Mouse (Mus musculus): ENCODE results near the gene Sik1. TPM values are rescaled to one million over a fixed set of nuclear protein-coding genes. Genes with fewer than 3 reads are reported as not detected.

Gene Sik1
- total and polyA plus RNA-seq, 3 experiments: 17.1 to 56.9 (median 36.7) TPM

GRCm38 (mm10) chr17:31870446-31870845, 14.8 kb upstream of the Sik1 start:
- Histone ChIP-seq H3K27ac (ENCODE audit: insufficient read depth, low read depth) (peak overlapping the region; percentile 35; the same call in 1 of the 2 replicates), H3K4me2 (ENCODE audit: insufficient read depth, low read depth, poor library complexity, severe bottlenecking) (peak overlapping the region; percentile 89), H3K4me3 (replicated peaks in 1 of 3; ENCODE audit: low read depth in 2 of 3, low read length in 2 of 3, poor library complexity in 1 of 3) (peak overlapping the region; percentile 37 to 67 (median 55)), H3K79me2 (replicated peaks; ENCODE audit: control insufficient read depth, extremely low read depth, insufficient read depth, poor library complexity, severe bottlenecking) (no peaks in the 10 kb centered on the region), H3K9me3 (replicated peaks; ENCODE audit: low read length) (no peaks in the 10 kb centered on the region), H3K36me3 (replicated peaks in 1 of 2; ENCODE audit: control insufficient read depth in 1 of 2, insufficient read depth in 1 of 2, low read length in 1 of 2) (peaks cover 0 to 3% of the 10 kb centered on the region in 2 experiments), H3K4me1 (ENCODE audit: control insufficient read depth in 1 of 2, insufficient read depth in 2 of 2) (peaks cover 49 to 53% of the 10 kb centered on the region in 2 experiments), H3K27me3 (replicated peaks) (no peaks in the 10 kb centered on the region), H3K9ac (ENCODE audit: insufficient read depth, low read depth) (peak overlapping the region; percentile 41; the same call in 1 of the 2 replicates)
- dilution Hi-C loops (cut with MboI; ENCODE audit: extremely low pct_ligation_motif_present, extremely low pct_unique_long_range_greater_than_20kb, low sequenced_read_pairs): no loop called here
- TF ChIP-seq MAFK (IDR thresholded peaks at IDR 0.05; ENCODE audit: insufficient replicate concordance, low read length) (no peak), ZC3H11A (IDR thresholded peaks at IDR 0.05; ENCODE audit: low read depth, low read length) (no peak), ELF1 (IDR thresholded peaks at IDR 0.05; ENCODE audit: low read depth, low read length) (no peak), CHD1 (IDR thresholded peaks at IDR 0.05; ENCODE audit: low read depth, low read length) (no peak), ZNF384 (IDR thresholded peaks at IDR 0.05; ENCODE audit: low read depth, low read length) (no peak), ZMIZ1 (IDR thresholded peaks at IDR 0.05; ENCODE audit: low read depth, low read length) (no peak), MAX (IDR thresholded peaks at IDR 0.05; ENCODE audit: low read length) (no peak), USF2 (conservative IDR thresholded peaks at IDR 0.05; ENCODE audit: low read depth, low read length) (no peak), NELFE (IDR thresholded peaks at IDR 0.05; ENCODE audit: low read depth, low read length) (no peak), GABPA (IDR thresholded peaks at IDR 0.05; ENCODE audit: insufficient replicate concordance, low read depth, low read length) (no peak)
- in situ Hi-C loops (cut with MboI; ENCODE audit: low pct_ligation_motif_present, low pct_unique_long_range_greater_than_20kb, low sequenced_read_pairs): loop anchor here (5.0 kb wide), 1 partner anchor 152 kb away; no protein-coding TSS in a partner anchor
- DNase-seq (ENCODE audit: extremely low read depth): no peak

GRCm38 (mm10) chr17:31868076-31868475, 12.5 kb upstream of the Sik1 start:
- Histone ChIP-seq H3K27ac (ENCODE audit: insufficient read depth, low read depth) (no peak overlapping the region), H3K79me2 (replicated peaks; ENCODE audit: control insufficient read depth, extremely low read depth, insufficient read depth, poor library complexity, severe bottlenecking) (no peaks in the 10 kb centered on the region), H3K27me3 (replicated peaks) (no peaks in the 10 kb centered on the region), H3K4me3 (replicated peaks in 1 of 3; ENCODE audit: low read depth in 2 of 3, low read length in 2 of 3, poor library complexity in 1 of 3) (no peak overlapping the region), H3K4me1 (ENCODE audit: control insufficient read depth in 1 of 2, insufficient read depth in 2 of 2) (peaks cover 47 to 54% of the 10 kb centered on the region in 2 experiments), H3K4me2 (ENCODE audit: insufficient read depth, low read depth, poor library complexity, severe bottlenecking) (no peak overlapping the region), H3K36me3 (replicated peaks in 1 of 2; ENCODE audit: control insufficient read depth in 1 of 2, insufficient read depth in 1 of 2, low read length in 1 of 2) (no peaks in the 10 kb centered on the region), H3K9ac (ENCODE audit: insufficient read depth, low read depth) (no peak overlapping the region), H3K9me3 (replicated peaks; ENCODE audit: low read length) (no peaks in the 10 kb centered on the region)
- no peak for DNase-seq (ENCODE audit: extremely low read depth)
- dilution Hi-C loops (cut with MboI; ENCODE audit: extremely low pct_ligation_motif_present, extremely low pct_unique_long_range_greater_than_20kb, low sequenced_read_pairs) (no loop called here), in situ Hi-C loops (cut with MboI; ENCODE audit: low pct_ligation_motif_present, low pct_unique_long_range_greater_than_20kb, low sequenced_read_pairs) (no loop called here)
- TF ChIP-seq MYC (IDR thresholded peaks at IDR 0.05; ENCODE audit: low read depth, low read length) (no peak), TBP (conservative IDR thresholded peaks at IDR 0.05; ENCODE audit: low read depth, low read length) (no peak), IRF4 (IDR thresholded peaks at IDR 0.05; ENCODE audit: low read depth, low read length) (no peak), PAX5 (IDR thresholded peaks at IDR 0.05; ENCODE audit: low read length) (no peak), E2F4 (IDR thresholded peaks at IDR 0.05; ENCODE audit: insufficient replicate concordance, low read depth, low read length) (no peak), EP300 (IDR thresholded peaks at IDR 0.05; ENCODE audit: low read length) (no peak)

All from CH12.LX (cell line).